Mouse (Mus musculus) hematopoietic stem cell, adult 5-6 weeks (primary cell): ENCODE data around the gene Cd47. TPM values are rescaled to one million over a fixed set of nuclear protein-coding genes. Genes with fewer than 3 reads are reported as not detected.

Experiments used
- ATAC-seq, 2 experiments: fragments of 125-278 bp in 1 of 2; replicated peaks in 1 of 2; 2 replicates each; pipeline ENCODE4 v1.8.0; 2016 to 2017; ENCODE audit warnings: inconsistent platforms in 2 of 2, mild to moderate bottlenecking in 2 of 2, moderate number of reproducible peaks in 2 of 2, low read depth in 1 of 2, moderate TSS enrichment in 1 of 2; ENCODE audit not compliant: low FRiP score in 2 of 2, poor library complexity in 2 of 2, severe bottlenecking in 2 of 2, insufficient read depth in 1 of 2, low TSS enrichment in 1 of 2
- total RNA-seq: library from RNA; stranded (forward); fragments of 172-1452, 232-1000 nt; gene quantifications from 2 replicates; pipeline ENCODE4 v1.2.3, GENCODE M21; 2017

Gene Cd47
- total RNA-seq, 1 experiment from 2014 or later, result 146 TPM

DNA sequence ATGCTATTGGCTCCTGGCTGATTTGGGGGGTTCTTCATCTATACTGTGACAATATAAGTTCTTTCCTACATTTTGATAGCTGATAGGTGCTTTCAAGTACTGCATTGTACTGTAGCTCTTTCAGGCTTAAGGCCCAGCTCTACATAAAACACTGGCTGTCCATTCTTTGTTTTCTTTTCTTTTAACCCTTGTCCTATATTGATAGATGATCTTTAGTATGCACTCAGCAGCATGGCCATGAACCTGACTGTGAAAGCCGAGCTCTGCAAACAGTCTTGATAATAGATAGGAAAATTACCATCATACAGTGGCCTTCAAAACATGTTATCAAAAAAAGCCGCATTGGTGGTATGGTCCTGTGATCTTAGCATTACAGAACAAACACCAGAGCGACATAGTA, 87.0 kb downstream of the Cd47 start:
- no peak for ATAC-seq

- peak; percentile 70 to 71; a peak in 3 of 4 replicates for ATAC-seq
These were observed 87.7 kb downstream of the Cd47 start for GRCm38 (mm10) chr16:49887811-49888564.

DNA sequence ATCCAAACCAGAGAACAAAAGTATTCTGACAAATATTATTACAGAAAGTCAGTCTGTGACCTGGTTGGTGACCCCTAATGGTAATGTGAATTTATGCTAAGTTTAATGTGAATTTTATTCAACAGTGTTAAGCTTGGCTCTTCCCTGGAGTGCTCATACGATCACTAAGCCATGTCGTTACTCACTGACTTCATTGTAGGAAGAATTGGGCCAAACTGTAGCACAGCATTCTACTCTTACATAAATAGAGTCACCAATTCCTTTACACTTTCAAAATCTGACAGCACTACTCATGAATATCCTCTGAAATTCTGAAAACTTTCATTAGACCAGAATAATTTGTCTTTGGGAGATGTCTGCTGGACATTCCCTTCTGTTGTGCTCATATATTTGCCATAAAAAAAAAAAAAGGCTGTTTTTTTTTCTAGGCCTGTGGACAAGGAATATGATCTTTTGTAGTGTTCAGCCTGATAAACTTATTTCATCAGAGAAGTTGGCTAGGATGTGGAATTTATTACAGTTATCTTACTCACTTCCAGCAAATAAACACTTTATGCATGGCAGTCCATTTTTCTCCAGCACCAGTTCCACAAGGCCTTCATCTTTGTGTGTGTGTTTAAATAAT, 88.8 kb downstream of the Cd47 start:
- no peak for ATAC-seq

- no peak for ATAC-seq
These were observed 91.9 kb downstream of the Cd47 start for GRCm38 (mm10) chr16:49892252-49892651.

GRCm38 (mm10) chr16:49892945-49893344, 92.6 kb downstream of the Cd47 start:
- 0 out of 4 replicates have a peak, but pooled peaks of 1 of the 2 experiments have one; percentile 34 for ATAC-seq

DNA sequence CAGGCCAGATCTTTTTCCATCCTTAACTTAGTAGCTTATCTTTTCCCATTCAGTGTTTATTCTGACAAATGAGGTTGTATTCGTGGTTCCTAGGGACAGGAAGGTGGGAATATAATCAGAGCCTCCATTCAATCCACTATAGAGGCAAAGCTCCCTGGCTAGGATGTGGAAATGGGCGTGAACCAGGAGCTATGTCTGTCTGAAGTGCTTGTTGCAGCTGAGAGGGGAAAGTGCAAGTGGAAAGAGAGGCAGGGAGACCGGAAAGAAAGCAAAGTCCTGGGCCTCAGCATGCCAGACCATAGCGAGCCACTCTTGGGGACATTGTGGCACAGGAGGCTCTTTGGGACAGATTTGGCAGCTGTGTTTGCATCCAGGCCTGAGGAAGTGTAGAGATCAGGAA, 94.3 kb downstream of the Cd47 start:
- ATAC-seq, result no peak

GRCm38 (mm10) chr16:49896132-49896531, 95.8 kb downstream of the Cd47 start:
- ATAC-seq, result no peak

- no peak for ATAC-seq
These were observed 101.1 kb downstream of the Cd47 start for GRCm38 (mm10) chr16:49901395-49901794.

DNA sequence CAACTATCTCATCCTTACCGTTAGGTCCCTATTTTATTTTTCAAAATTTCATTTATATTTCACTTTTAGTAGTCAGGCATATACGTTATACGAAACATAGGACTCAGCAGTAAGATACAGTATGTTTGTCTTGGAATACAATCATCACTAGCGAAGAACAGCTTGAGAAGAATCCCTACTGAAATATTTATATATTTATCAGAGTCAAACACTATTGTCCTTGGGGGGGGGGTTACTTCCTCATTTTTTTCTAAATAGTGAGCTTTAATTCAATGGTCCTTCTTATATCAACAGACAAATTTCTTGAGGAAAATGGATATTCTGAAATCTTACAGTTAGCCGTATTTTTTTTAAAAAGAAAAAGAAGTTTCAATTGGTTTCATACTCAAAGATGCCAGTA, 101.8 kb downstream of the Cd47 start:
- ATAC-seq, result no peak

GRCm38 (mm10) chr16:49904248-49904930, 104.1 kb downstream of the Cd47 start:
- ATAC-seq, result no peak

GRCm38 (mm10) chr16:49905041-49905440, 104.7 kb downstream of the Cd47 start:
- no peak for ATAC-seq

GRCm38 (mm10) chr16:49905601-49906001, 105.3 kb downstream of the Cd47 start:
- ATAC-seq, result no peak

- ATAC-seq, result no peak
These were observed 105.7 kb downstream of the Cd47 start for GRCm38 (mm10) chr16:49906066-49906465.

GRCm38 (mm10) chr16:49906940-49907339, 106.6 kb downstream of the Cd47 start:
- ATAC-seq, result no peak

- ATAC-seq, result peak; percentile 85
These were observed 107.0 kb downstream of the Cd47 start for GRCm38 (mm10) chr16:49907356-49907755.

DNA sequence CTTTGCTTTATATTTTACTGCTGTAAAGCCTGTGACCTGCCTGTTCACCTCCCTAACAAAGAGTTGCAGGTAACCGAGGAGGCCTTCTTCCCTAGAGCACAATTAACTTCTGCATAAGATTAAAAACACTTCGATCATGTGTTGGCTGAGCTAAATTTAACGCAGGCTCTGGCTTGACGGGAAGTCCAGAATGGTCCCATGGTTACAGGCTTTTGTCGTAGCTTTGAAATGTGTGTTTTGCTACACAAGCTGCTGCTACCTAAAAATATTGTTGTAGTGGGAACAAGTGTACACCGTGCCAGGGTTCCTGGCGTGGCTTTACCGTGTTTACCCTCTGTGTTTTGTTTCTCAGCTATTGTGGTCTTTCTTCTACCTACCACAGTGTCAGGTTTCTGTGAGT, 109.2 kb downstream of the Cd47 start:
- ATAC-seq, result no peak

DNA sequence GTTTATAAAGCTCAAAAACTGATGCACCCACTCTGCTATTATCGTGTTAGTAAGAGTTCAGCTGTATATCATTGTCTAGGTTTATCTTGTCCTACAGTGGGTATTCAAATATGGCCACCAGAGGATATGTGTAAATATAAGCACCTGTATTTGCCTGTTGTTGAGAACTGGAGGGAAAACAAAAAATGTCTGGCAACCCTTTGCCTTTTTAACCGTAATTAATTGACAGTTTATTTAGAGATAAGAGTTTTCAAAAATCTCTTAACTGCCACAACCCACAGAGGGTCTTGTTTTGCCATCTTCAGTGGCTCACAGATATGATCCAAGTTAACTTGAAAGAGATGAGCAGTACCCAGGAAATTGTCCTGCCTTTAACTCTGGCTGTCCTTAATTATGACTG, 113.8 kb downstream of the Cd47 start:
- ATAC-seq, result no peak
